Mouse (Mus musculus): ENCODE measurements around the gene Eif3l. TPM values are rescaled to one million over a fixed set of nuclear protein-coding genes. Genes with fewer than 3 reads are reported as not detected.
A peak's percentile ranks its signal among the peaks of the same experiment; 100 is the strongest.
"Not testable (repeated sequence)": the region's sequence is repeated elsewhere in the genome, so short reads cannot be mapped to it uniquely, and the experiment has no call there.

Gene Eif3l
- polyA plus RNA-seq, 1 experiment from 2014 or later, result 241 TPM

DNA sequence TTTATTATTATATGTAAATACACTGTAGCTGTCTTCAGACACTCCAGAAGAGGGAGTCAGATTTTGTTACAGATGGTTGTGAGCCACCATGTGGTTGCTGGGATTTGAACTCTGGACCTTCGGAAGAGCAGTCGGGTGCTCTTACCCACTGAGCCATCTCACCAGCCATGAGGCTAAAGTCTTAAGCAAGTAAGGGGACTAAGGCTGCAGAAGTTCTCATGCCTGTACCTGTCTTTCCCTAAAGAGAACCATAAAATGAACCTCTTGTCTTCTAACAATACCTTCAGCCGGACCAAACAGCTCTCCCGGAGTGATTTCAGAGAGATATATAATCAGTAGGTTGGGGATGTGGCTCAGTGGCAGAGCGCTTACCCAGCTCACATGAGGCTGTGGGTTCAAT, 43.1 kb upstream of the Eif3l start:
- not testable (repeated sequence) for H3K9me3 ChIP-seq; H3K4me3 ChIP-seq (replicated peaks); H3K27me3 ChIP-seq; H3K9ac ChIP-seq (replicated peaks); H3K27ac ChIP-seq; ATAC-seq (ENCODE audit: insufficient number of reproducible peaks, insufficient read depth, low FRiP score, low TSS enrichment, low read depth)
- Histone ChIP-seq H3K4me1 (replicated peaks) (peaks cover 21% of the 10 kb centered on the region), H3K36me3 (peaks cover 36% of the 10 kb centered on the region), H3K4me2 (peak overlapping the region; percentile 73; the same call in 1 of the 2 replicates)
- 89% methylated on average over 5 of the region's 5 CpGs for WGBS

- whole genome bisulfite sequencing, result 14% methylated on average over 14 of the region's 14 CpGs
- Histone ChIP-seq H3K27me3 (peaks cover 26% of the 10 kb centered on the region), H3K4me2 (peak overlapping the region; percentile 23), H3K9me3 (no peaks in the 10 kb centered on the region), H3K4me3 (replicated peaks) (no peak overlapping the region), H3K9ac (replicated peaks) (no peak overlapping the region), H3K27ac (no peak overlapping the region), H3K4me1 (replicated peaks) (peaks cover 37% of the 10 kb centered on the region), H3K36me3 (peaks cover 36% of the 10 kb centered on the region)
- no peak for ATAC-seq (ENCODE audit: insufficient number of reproducible peaks, insufficient read depth, low FRiP score, low TSS enrichment, low read depth)
Measured at GRCm38 (mm10) chr15:79037913-79038328, 37.1 kb upstream of the Eif3l start.

DNA sequence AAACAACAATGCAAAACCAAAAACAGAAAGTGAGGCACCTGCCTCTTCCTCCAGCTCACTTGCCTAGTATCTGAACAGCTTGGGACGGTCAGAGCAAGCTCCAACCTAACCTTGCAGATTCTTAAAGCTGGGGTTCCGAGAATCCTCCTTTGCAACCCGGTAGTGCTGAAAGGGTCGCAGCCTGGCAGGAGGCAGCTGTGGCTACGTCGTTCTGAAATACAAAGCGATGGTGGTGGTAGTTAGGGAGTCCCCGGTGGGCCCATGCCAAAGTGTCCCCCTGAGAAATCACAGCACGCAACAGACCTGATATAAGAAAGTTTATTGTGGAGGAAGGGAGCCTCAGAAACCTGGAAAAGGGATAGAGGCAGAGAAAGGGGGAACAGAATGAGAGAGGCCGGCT, 36.6 kb upstream of the Eif3l start:
- 69% methylated on average over 10 of the region's 10 CpGs for WGBS
- no peaks in the 10 kb centered on the region for H3K9me3 ChIP-seq
- peaks cover 30% of the 10 kb centered on the region for H3K27me3 ChIP-seq
- no peak overlapping the region for H3K9ac ChIP-seq (replicated peaks)
- no peak overlapping the region for H3K27ac ChIP-seq
- H3K4me3 ChIP-seq (replicated peaks), result no peak overlapping the region
- peaks cover 41% of the 10 kb centered on the region for H3K4me1 ChIP-seq (replicated peaks)
- H3K4me2 ChIP-seq, result peak overlapping the region; percentile 23; the same call in 1 of the 2 replicates
- H3K36me3 ChIP-seq, result peaks cover 36% of the 10 kb centered on the region
- no peak for ATAC-seq (ENCODE audit: insufficient number of reproducible peaks, insufficient read depth, low FRiP score, low TSS enrichment, low read depth)

DNA sequence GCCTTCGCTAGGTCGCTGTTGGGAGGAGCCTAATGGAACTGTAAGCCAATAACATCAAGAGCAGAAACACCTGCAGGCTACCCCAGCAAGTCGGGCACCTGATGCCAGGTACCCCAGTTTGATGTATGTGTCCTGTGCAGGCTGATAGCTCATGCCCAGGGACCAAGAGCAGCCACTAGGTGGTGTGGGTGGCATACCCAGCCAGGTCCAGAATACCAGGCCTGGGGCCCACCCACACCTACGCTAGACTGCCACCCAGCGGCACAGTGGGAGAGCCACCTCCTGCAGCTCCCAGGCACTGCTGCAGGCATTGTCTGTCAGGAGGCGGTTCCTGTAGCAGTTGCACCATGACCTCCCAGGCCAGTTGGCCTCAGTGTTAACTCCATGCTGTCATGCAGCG, 36.1 kb upstream of the Eif3l start:
- no peak overlapping the region for H3K4me3 ChIP-seq (replicated peaks)
- H3K27ac ChIP-seq, result no peak overlapping the region
- peaks cover 41% of the 10 kb centered on the region for H3K4me1 ChIP-seq (replicated peaks)
- peaks cover 35% of the 10 kb centered on the region for H3K27me3 ChIP-seq
- peaks cover 32% of the 10 kb centered on the region for H3K36me3 ChIP-seq
- H3K9me3 ChIP-seq, result no peaks in the 10 kb centered on the region
- H3K9ac ChIP-seq (replicated peaks), result no peak overlapping the region
- 28% methylated on average over 7 of the region's 7 CpGs for whole genome bisulfite sequencing
- H3K4me2 ChIP-seq, result no peak overlapping the region
- no peak for ATAC-seq (ENCODE audit: insufficient number of reproducible peaks, insufficient read depth, low FRiP score, low TSS enrichment, low read depth)

DNA sequence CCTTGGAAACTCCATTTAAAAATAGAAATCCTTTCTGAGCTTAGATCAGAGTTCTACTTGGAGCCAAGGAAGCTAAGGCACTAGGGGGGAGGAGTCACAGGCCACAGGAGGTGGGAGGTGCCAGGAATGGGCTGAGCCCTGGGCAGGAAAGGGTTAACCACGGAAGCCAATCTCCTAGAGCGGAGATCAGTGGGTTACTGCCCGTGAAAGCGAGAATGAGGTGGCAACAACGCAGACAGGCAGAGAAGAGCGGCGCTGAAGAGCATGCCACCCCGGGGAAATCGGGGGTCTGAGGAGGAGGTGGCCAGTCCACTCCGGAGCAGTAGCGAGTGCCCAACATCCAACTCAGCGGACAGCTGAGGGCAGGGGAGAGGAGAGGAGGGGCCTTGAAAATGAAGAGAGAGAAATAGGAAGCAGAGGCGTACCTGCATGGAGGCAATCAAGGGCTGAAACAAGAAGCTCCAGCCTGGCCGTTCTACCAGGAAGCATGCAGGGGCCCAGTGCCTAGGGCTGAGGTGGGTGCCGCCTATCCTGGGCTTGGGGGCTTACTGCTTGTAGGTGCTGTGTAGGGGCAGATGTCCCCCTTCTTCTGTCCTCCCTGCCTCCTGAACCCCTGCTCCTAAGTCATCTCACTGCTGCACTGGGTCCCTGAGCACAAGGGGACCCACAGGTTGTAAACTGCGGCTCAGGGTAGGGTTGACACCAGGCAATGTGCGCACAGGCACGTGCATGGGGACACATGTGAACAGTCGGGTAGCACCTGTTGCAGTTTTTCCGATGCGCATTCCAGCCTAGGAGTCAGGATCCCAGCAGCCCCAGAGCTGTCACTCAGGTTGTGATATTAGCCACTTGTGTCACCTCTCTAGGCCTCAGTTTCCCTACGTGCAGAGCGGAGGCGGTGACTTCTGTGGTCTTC, 34.2 kb upstream of the Eif3l start:
- Histone ChIP-seq H3K27ac (no peak overlapping the region), H3K4me1 (replicated peaks) (peaks cover 52% of the 10 kb centered on the region), H3K4me3 (replicated peaks) (peak overlapping the region; percentile 34), H3K9me3 (no peaks in the 10 kb centered on the region), H3K9ac (replicated peaks) (0 out of 2 replicates have a peak overlapping the region, but pooled peaks have one; percentile 27), H3K27me3 (peaks cover 36% of the 10 kb centered on the region), H3K36me3 (peaks cover 14% of the 10 kb centered on the region), H3K4me2 (peak overlapping the region; percentile 56)
- no peak for ATAC-seq (ENCODE audit: insufficient number of reproducible peaks, insufficient read depth, low FRiP score, low TSS enrichment, low read depth)
- WGBS, result 20% methylated on average over 24 of the region's 24 CpGs

DNA sequence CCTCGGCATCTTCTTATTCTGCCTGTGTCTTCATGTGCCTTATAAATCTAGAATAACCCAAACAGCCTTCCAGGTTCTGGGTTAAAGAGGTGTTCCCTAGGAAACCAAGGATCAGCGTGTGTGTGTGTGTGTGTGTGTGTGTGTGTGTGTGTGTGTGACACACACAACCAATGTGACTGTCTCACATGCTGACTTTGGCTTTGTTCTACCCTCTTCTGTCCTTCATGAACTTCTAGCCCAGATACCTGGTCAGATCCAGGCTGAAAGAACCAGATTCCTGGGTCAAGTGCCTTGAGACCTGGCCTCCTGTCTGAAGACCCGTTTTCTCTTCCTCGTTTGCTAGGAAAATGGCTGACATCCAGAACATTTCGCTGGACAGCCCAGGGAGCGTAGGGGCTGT, 33.4 kb upstream of the Eif3l start, which contains the start of gene Galr3:
Gene Galr3, plus strand, starts transcription at position 301 of the 400 bp plus-strand sequence.
- Histone ChIP-seq H3K4me3 (replicated peaks) (peak within 1 kb of the TSS; percentile 63), H3K36me3 (peaks cover 6% of the 10 kb centered on the region), H3K4me1 (replicated peaks) (peaks cover 52% of the 10 kb centered on the region), H3K27ac (no peak within 1 kb of the TSS), H3K4me2 (peak within 1 kb of the TSS; percentile 99), H3K9me3 (no peaks in the 10 kb centered on the region), H3K27me3 (peaks cover 36% of the 10 kb centered on the region), H3K9ac (replicated peaks) (peak within 1 kb of the TSS; percentile 60)
- WGBS, result 71% methylated on average over 6 of the region's 6 CpGs
- no peak for ATAC-seq (ENCODE audit: insufficient number of reproducible peaks, insufficient read depth, low FRiP score, low TSS enrichment, low read depth)

- Histone ChIP-seq H3K36me3 (no peaks in the 10 kb centered on the region), H3K27ac (no peak overlapping the region), H3K9me3 (no peaks in the 10 kb centered on the region), H3K9ac (replicated peaks) (peak overlapping the region; percentile 60), H3K4me1 (replicated peaks) (peaks cover 49% of the 10 kb centered on the region), H3K4me3 (replicated peaks) (peak overlapping the region; percentile 63), H3K4me2 (peak overlapping the region; percentile 99), H3K27me3 (peaks cover 36% of the 10 kb centered on the region)
- no peak for ATAC-seq (ENCODE audit: insufficient number of reproducible peaks, insufficient read depth, low FRiP score, low TSS enrichment, low read depth)
- WGBS, result under 1% methylated on average over 93 of the region's 105 CpGs
Measured at GRCm38 (mm10) chr15:79042721-79043491, 32.1 kb upstream of the Eif3l start.

- ATAC-seq (ENCODE audit: insufficient number of reproducible peaks, insufficient read depth, low FRiP score, low TSS enrichment, low read depth), result no peak
- Histone ChIP-seq H3K4me1 (replicated peaks) (peaks cover 35% of the 10 kb centered on the region), H3K4me2 (no peak overlapping the region), H3K36me3 (no peaks in the 10 kb centered on the region), H3K4me3 (replicated peaks) (no peak overlapping the region), H3K9ac (replicated peaks) (no peak overlapping the region), H3K27me3 (peaks cover 36% of the 10 kb centered on the region), H3K27ac (no peak overlapping the region), H3K9me3 (no peaks in the 10 kb centered on the region)
- WGBS, result 0% methylated on average over 4 of the region's 4 CpGs
Measured at GRCm38 (mm10) chr15:79044837-79045236, 30.1 kb upstream of the Eif3l start.

DNA sequence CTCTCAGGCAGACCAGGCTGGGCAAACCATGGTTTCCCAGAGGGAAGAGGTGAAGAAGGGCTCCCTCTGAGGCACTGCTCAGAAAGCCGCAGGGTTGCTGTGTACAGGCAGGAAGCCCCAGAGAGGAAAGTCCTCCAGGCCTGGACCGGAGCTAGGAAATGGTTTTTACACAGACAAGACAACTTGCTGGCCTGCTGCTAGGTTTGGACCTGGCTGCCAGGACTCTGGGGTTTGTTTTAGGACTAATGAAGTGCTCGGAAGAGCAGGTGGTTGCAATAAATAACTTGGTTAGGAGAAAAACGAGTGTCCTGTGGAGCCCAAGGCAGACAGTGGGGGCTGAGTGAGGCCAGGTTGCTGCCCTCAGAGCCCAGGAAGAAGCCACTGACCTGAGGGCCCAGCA, 26.8 kb upstream of the Eif3l start:
- WGBS, result 33% methylated on average over 4 of the region's 4 CpGs

DNA sequence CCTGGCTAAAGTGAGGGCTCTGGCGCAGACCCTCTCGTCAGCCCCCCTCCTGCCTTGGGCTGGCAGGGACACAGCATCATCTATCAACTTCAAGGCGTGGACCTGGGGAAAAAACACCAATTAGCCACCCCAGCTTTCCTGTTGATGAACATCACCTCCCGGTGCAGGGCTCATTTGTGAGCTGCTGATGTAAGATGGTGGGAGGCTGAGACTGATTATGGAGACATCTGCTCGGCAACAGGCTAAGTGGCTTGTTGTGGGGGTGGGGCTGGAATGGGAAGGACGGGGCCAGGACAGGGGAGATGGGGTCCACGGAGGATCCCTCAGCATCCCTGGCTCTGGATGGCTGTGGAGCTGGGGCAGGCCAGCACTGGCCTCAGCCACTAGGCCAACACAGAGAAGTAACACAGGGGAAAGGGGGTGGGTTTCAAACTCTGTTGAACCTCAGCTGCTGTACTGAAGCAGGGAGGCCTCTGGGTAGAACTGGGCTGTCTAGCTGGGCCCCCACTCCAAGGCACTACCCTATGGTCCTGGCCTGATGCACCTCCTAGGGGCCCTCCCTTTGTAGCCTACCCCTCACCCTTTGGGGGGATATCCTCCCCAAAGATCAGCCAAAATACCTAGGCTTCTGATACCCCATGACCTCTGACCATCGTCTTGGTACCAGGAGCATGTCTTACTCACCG, 24.7 kb upstream of the Eif3l start:
- Histone ChIP-seq H3K27me3 (no peaks in the 10 kb centered on the region), H3K4me1 (replicated peaks) (peaks cover 10% of the 10 kb centered on the region; the same call in 1 of the 2 replicates), H3K9ac (replicated peaks) (no peak overlapping the region), H3K27ac (no peak overlapping the region), H3K4me2 (no peak overlapping the region), H3K36me3 (peaks cover 42% of the 10 kb centered on the region), H3K4me3 (replicated peaks) (no peak overlapping the region), H3K9me3 (no peaks in the 10 kb centered on the region)
- ATAC-seq (ENCODE audit: insufficient number of reproducible peaks, insufficient read depth, low FRiP score, low TSS enrichment, low read depth), result peak; percentile 49; the same call in 1 of the 2 replicates
- 38% methylated on average over 9 of the region's 9 CpGs for WGBS

More for the DNA sequence above, 26.8 kb upstream of the Eif3l start:
- ATAC-seq (ENCODE audit: insufficient number of reproducible peaks, insufficient read depth, low FRiP score, low TSS enrichment, low read depth), result no peak
- peaks cover 21% of the 10 kb centered on the region for H3K36me3 ChIP-seq
- peaks cover 22% of the 10 kb centered on the region for H3K4me1 ChIP-seq (replicated peaks)
- peaks cover 7% of the 10 kb centered on the region for H3K27me3 ChIP-seq
- no peak overlapping the region for H3K27ac ChIP-seq
- H3K9me3 ChIP-seq, result no peaks in the 10 kb centered on the region
- H3K4me3 ChIP-seq (replicated peaks), result no peak overlapping the region
- no peak overlapping the region for H3K9ac ChIP-seq (replicated peaks)
- no peak overlapping the region for H3K4me2 ChIP-seq
